21 mouse cellular contexts compared by ENCODE assay signal in genomic region chr2:167734861-167735260, GRCm38 (mm10). TPM values are rescaled to one million over a fixed set of nuclear protein-coding genes. Genes with fewer than 3 reads are reported as not detected.
DNase-seq lines count a peak whose midpoint lies in the region; ATAC-seq and TF ChIP-seq lines count a peak whose summit lies in the region.
"Had no signal": no experiment of that assay in that cellular context is flagged by ENCODE, and none has a peak within 500 bp of the region (broad histone marks: within the 10 kb centered on the region; RNA-seq: fewer than 3 reads in every experiment).

No protein-coding gene starts in this region.

- no peak overlapping the region for H3K4me3 ChIP-seq in lung, adult 2 months (replicated peaks; ENCODE audit: extremely low read depth, low read depth, low read length)
- no peak overlapping the region for H3K4me3 ChIP-seq in cerebellum, adult 2 months (replicated peaks; ENCODE audit: insufficient read depth, low read depth, low read length)
- no peak overlapping the region for H3K4me3 ChIP-seq in intestine, embryonic 15.5 days (replicated peaks)
- H3K4me3 ChIP-seq: embryonic facial prominence, embryonic 10.5 days; embryonic facial prominence, embryonic 12.5 days; erythroblast, embryonic 14.5 days; forebrain, embryonic 10.5 days; forebrain, embryonic 12.5 days had no signal

- no peaks in the 10 kb centered on the region for H3K27me3 ChIP-seq in cerebellum, adult 2 months (ENCODE audit: control insufficient read depth, insufficient read depth, low read length)
- no peaks in the 10 kb centered on the region for H3K27me3 ChIP-seq in intestine, embryonic 15.5 days (replicated peaks)
- H3K27me3 ChIP-seq: embryonic facial prominence, embryonic 12.5 days had no signal

- no peak for TF ChIP-seq POLR2A in lung, adult 2 months (IDR thresholded peaks at IDR 0.05; ENCODE audit: borderline replicate concordance, extremely low read depth, low read depth, low read length)
- TF ChIP-seq POLR2A in cerebellum, adult 2 months (IDR thresholded peaks at IDR 0.05; ENCODE audit: borderline replicate concordance, insufficient read depth, low read length), result no peak

- peak; percentile 42 for ATAC-seq in granulocyte monocyte progenitor cell, adult 5-6 weeks (replicated peaks; ENCODE audit: poor library complexity, severe bottlenecking)
- 0 out of 2 replicates have a peak, but pooled peaks have one; percentile 20 for ATAC-seq in monocyte, adult 5-6 weeks (replicated peaks; ENCODE audit: insufficient number of reproducible peaks, low FRiP score, low TSS enrichment, poor library complexity, severe bottlenecking)
- no peak for ATAC-seq in intestine, embryonic 15.5 days
- ATAC-seq: forebrain, embryonic 14.5 days; forebrain, embryonic 16.5 days had no signal

- no peaks in the 10 kb centered on the region for H3K9me3 ChIP-seq in intestine, embryonic 15.5 days
- H3K9me3 ChIP-seq: embryonic facial prominence, embryonic 10.5 days; embryonic facial prominence, embryonic 12.5 days; forebrain, embryonic 10.5 days; forebrain, embryonic 12.5 days had no signal

- H3K36me3 ChIP-seq in intestine, embryonic 15.5 days, result no peaks in the 10 kb centered on the region
- H3K36me3 ChIP-seq: embryonic facial prominence, embryonic 10.5 days; embryonic facial prominence, embryonic 12.5 days; forebrain, embryonic 10.5 days; forebrain, embryonic 12.5 days had no signal

- peak; percentile 64 for DNase-seq in lung, postnatal 36 days
- DNase-seq in lung, adult 2 months, result no peak
- DNase-seq in cerebellum, adult 2 months, result no peak
- DNase-seq: adrenal gland, adult 2 months; adrenal gland, postnatal 10 days; adrenal gland, postnatal 36 days; cerebellum, adult 11-12 months; cerebellum, adult 8-10 months; cerebellum, adult 9-11 months; cerebellum, postnatal 14 days; cerebellum, postnatal 36 days had no signal

- no peaks in the 10 kb centered on the region for H3K4me1 ChIP-seq in lung, adult 2 months (ENCODE audit: control insufficient read depth, insufficient read depth, low read length)
- H3K4me1 ChIP-seq in cerebellum, adult 2 months (ENCODE audit: control insufficient read depth, insufficient read depth, low read length), result no peaks in the 10 kb centered on the region
- peaks cover 16% of the 10 kb centered on the region; the same call in 1 of the 2 replicates for H3K4me1 ChIP-seq in intestine, embryonic 15.5 days (replicated peaks)
- H3K4me1 ChIP-seq: forebrain, embryonic 12.5 days had no signal

- TF ChIP-seq CTCF in lung, adult 2 months (IDR thresholded peaks at IDR 0.05; ENCODE audit: insufficient read depth, low read length), result no peak
- no peak for TF ChIP-seq CTCF in cerebellum, adult 2 months (IDR thresholded peaks at IDR 0.05; ENCODE audit: borderline replicate concordance, insufficient read depth, low read depth, low read length)

- H3K27ac ChIP-seq in cerebellum, adult 2 months (ENCODE audit: insufficient read depth, low read length), result no peak overlapping the region
- H3K27ac ChIP-seq in intestine, embryonic 15.5 days, result no peak overlapping the region
- H3K27ac ChIP-seq: embryonic facial prominence, embryonic 10.5 days; embryonic facial prominence, embryonic 12.5 days; forebrain, embryonic 10.5 days; forebrain, embryonic 12.5 days had no signal

- WGBS in lung, adult 2 months, result 62% methylated on average over 10 of the region's 10 CpGs
- 73% methylated on average over 10 of the region's 10 CpGs for WGBS in cerebellum, adult 2 months
- whole genome bisulfite sequencing in intestine, embryonic 15.5 days, result 67% methylated on average over 10 of the region's 10 CpGs

- H3K9ac ChIP-seq in intestine, embryonic 15.5 days, result no peak overlapping the region
- H3K9ac ChIP-seq: embryonic facial prominence, embryonic 12.5 days; forebrain, embryonic 12.5 days had no signal

- no peak overlapping the region for H3K4me2 ChIP-seq in intestine, embryonic 15.5 days (replicated peaks)
- H3K4me2 ChIP-seq: embryonic facial prominence, embryonic 12.5 days; forebrain, embryonic 12.5 days had no signal

RNA-seq across cellular contexts. Expression of gene Tmem189, which starts 45.2 kb away (rescaled TPM):
- 113 and 138 TPM in 2 replicates for polyA plus RNA-seq in lung, adult 2 months (2012; rRNA removed)
- total RNA-seq in granulocyte monocyte progenitor cell, adult 5-6 weeks (2014; fragmentation: Nextera tagmentation), result 24.7 and 28.9 TPM in 2 replicates
- total RNA-seq in granulocyte monocyte progenitor cell, adult 5-6 weeks (2017), result 13.4 and 13.6 TPM in 2 replicates
- total RNA-seq in monocyte, adult 5-6 weeks (2017), result 55.2 to 64.6 TPM (median 57.9 TPM) in 3 replicates
- 105 and 113 TPM in 2 replicates for polyA plus RNA-seq in cerebellum, adult 2 months (2012; rRNA removed)
- 35.1 and 38.6 TPM in 2 replicates for polyA plus RNA-seq in intestine, embryonic 15.5 days (2015; fragmentation: Nextera tagmentation; extraction: Ambion mirVana)

RNA-seq across cellular contexts. Expression of gene Cebpb, which starts 46.1 kb away (rescaled TPM):
- polyA plus RNA-seq in lung, adult 2 months (2012; rRNA removed), result 295 and 767 TPM in 2 replicates
- total RNA-seq in granulocyte monocyte progenitor cell, adult 5-6 weeks (2014; fragmentation: Nextera tagmentation), result 11.8 and 15.7 TPM in 2 replicates
- 17.8 and 27.5 TPM in 2 replicates for total RNA-seq in granulocyte monocyte progenitor cell, adult 5-6 weeks (2017)
- 255 to 567 TPM (median 357 TPM) in 3 replicates for total RNA-seq in monocyte, adult 5-6 weeks (2017)
- 8.2 and 8.7 TPM in 2 replicates for polyA plus RNA-seq in cerebellum, adult 2 months (2012; rRNA removed)
- 22.5 and 24.3 TPM in 2 replicates for polyA plus RNA-seq in intestine, embryonic 15.5 days (2015; fragmentation: Nextera tagmentation; extraction: Ambion mirVana)

Comparison
In these comparisons a context has a peak if more than half of its experiments do, and no peak if none do; other contexts are left out.
1. RNA of gene Cebpb, which starts 46.1 kb away (polyA plus RNA-seq): 295 to 767 TPM in lung, adult 2 months; 22.5 to 24.3 TPM in intestine, embryonic 15.5 days and 8.2 to 8.7 TPM in cerebellum, adult 2 months; every median in the first group is over 10 times any median in the second.